Mouse (Mus musculus): ENCODE measurements around the gene Hsd17b12. TPM values are rescaled to one million over a fixed set of nuclear protein-coding genes. Genes with fewer than 3 reads are reported as not detected.
A peak's percentile ranks its signal among the peaks of the same experiment; 100 is the strongest.

Hsd17b12 gene
- total and polyA plus RNA-seq, 2 experiments from 2014 or later = 62.0 to 141 TPM

DNA sequence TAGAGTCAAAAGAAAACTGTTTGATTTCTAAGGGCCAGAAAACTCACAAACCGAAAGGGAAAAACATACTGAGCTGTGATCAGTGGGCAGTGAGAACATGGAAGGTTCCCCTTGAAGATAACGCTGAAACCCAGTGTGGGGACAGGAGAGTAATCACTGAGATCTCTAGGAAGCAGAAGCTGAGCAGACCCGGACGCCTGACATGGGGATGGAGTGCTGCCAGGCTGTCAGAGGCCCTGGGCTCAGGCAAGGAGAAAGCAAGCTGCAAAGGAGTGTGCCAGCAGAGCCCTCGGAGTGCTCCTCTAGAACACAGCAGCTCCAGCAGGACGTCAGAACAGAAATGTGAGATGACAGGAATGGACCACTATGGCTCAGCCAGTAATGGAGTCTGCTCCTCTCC is 133.1 kb downstream of the Hsd17b12 start:
- H3K4me3 ChIP-seq (ENCODE audit: low read depth, low read length) = no peak overlapping the region
- ATAC-seq (ENCODE audit: low FRiP score) (no peak), DNase-seq (ENCODE audit: low spot score) (no peak)
- H3K4me1 ChIP-seq (ENCODE audit: insufficient read depth, low read length) = no peaks in the 10 kb centered on the region
- H3K27ac ChIP-seq (ENCODE audit: low read depth, low read length) = no peak overlapping the region
- no peaks in the 10 kb centered on the region for H3K27me3 ChIP-seq (ENCODE audit: insufficient read depth, low read length)
- no peak overlapping the region for H3K4me2 ChIP-seq (ENCODE audit: low read depth, low read length, poor library complexity, severe bottlenecking)
- H3K9ac ChIP-seq (replicated peaks; ENCODE audit: low read length, poor library complexity, severe bottlenecking) = no peak overlapping the region
- WGBS = 51% methylated on average over 6 of the region's 6 CpGs
- no peak for TF ChIP-seq CTCF (IDR thresholded peaks at IDR 0.05)
- no peaks in the 10 kb centered on the region for H3K9me3 ChIP-seq (ENCODE audit: low read length)
- no peaks in the 10 kb centered on the region for H3K36me3 ChIP-seq (ENCODE audit: insufficient read depth, low read length)

DNA sequence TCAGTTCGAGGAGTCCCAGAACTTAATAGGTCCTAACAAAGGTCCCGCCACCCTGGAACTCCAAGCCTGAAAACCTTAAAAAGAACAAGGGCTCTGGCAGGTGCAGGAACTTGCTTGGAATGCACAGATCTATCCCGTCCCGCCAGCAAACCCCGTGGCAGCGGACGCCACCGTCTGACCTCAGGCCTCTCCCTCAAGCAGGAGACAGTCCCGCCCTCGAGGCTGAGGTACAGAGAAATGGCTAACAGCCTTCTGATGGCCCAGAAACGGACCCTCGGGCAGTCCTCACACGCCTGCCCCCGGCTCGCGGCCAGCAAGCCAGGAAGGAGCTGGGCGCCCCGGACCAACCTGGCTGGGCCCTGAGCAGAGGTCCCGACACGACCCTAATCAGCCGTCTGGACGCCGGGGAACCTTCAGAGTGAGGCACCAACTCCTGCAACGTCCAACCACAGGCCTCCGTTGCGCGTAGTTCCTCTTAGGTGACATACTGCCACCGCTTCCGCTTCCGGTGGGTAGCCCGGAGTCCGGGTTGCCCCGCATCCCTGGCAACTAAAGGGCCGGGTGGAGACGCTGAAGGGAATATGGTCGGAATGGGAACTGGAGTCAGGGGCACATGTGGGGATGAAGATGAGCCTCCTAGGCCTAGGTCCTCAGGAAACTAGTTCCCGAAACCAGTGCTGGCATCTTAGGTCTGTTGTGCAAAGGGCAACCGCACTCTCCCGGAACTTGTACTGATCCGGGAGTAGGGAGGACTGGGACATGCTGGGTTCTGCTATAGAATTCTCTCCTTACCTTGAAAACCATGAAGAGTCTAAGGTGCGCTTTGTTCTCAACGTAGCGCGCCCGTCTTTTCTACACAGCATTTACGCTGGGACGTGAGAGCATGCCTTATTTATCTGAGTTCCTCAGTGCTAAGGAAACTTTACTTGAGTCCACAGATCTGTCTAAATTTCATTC is 147.2 kb downstream of the Hsd17b12 start, which contains the start of gene Alkbh3:
Gene Alkbh3, minus strand, starts transcription at position 473 of the 957 bp plus-strand sequence.
- peak; percentile 98 for DNase-seq (ENCODE audit: low spot score)
- Histone ChIP-seq H3K27ac (ENCODE audit: low read depth, low read length) (peak within 1 kb of the TSS; percentile 62), H3K36me3 (ENCODE audit: insufficient read depth, low read length) (peaks cover 22% of the 10 kb centered on the region), H3K4me3 (ENCODE audit: low read depth, low read length) (peak within 1 kb of the TSS; percentile 76), H3K9ac (replicated peaks; ENCODE audit: low read length, poor library complexity, severe bottlenecking) (peak within 1 kb of the TSS; percentile 78), H3K4me1 (ENCODE audit: insufficient read depth, low read length) (peaks cover 4% of the 10 kb centered on the region; the same call in 1 of the 2 replicates), H3K27me3 (ENCODE audit: insufficient read depth, low read length) (no peaks in the 10 kb centered on the region), H3K4me2 (ENCODE audit: low read depth, low read length, poor library complexity, severe bottlenecking) (peak within 1 kb of the TSS; percentile 69), H3K9me3 (ENCODE audit: low read length) (no peaks in the 10 kb centered on the region)
- WGBS = 6% methylated on average over 43 of the region's 47 CpGs
- peak; percentile 99 for ATAC-seq (ENCODE audit: low FRiP score)
- no peak for TF ChIP-seq CTCF (IDR thresholded peaks at IDR 0.05)

DNA sequence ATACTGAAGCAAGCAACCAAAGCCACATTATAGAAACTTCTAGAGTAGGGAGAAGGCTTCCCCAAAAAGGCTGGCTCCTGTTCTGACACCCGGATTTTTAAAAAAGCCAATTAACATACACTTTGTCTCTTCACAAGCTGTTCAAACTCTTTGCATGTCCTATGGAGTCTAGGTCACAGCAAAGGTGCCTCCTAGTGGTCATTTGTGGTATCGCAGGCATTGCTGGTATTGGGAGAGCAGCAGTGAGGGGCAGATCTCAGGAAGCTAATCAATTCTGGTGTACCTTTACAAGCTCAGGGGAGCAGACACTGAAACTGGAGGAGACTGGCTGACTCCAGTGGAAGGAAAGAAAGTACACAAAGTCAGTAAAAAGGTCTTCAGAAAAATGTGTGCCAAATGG is 155.4 kb downstream of the Hsd17b12 start:
- 1% methylated on average over 2 of the region's 2 CpGs for WGBS
- H3K9ac ChIP-seq (replicated peaks; ENCODE audit: low read length, poor library complexity, severe bottlenecking) = no peak overlapping the region
- H3K9me3 ChIP-seq (ENCODE audit: low read length) = no peaks in the 10 kb centered on the region
- no peak overlapping the region for H3K4me2 ChIP-seq (ENCODE audit: low read depth, low read length, poor library complexity, severe bottlenecking)
- DNase-seq (ENCODE audit: low spot score) (peak; percentile 86), ATAC-seq (ENCODE audit: low FRiP score) (peak; percentile 63; the same call in 1 of the 2 replicates)
- H3K27me3 ChIP-seq (ENCODE audit: insufficient read depth, low read length) = no peaks in the 10 kb centered on the region
- no peak overlapping the region for H3K27ac ChIP-seq (ENCODE audit: low read depth, low read length)
- H3K4me1 ChIP-seq (ENCODE audit: insufficient read depth, low read length) = no peaks in the 10 kb centered on the region
- no peak overlapping the region for H3K4me3 ChIP-seq (ENCODE audit: low read depth, low read length)
- TF ChIP-seq CTCF (IDR thresholded peaks at IDR 0.05) = peak; percentile 98
- peaks cover 67% of the 10 kb centered on the region for H3K36me3 ChIP-seq (ENCODE audit: insufficient read depth, low read length)

DNA sequence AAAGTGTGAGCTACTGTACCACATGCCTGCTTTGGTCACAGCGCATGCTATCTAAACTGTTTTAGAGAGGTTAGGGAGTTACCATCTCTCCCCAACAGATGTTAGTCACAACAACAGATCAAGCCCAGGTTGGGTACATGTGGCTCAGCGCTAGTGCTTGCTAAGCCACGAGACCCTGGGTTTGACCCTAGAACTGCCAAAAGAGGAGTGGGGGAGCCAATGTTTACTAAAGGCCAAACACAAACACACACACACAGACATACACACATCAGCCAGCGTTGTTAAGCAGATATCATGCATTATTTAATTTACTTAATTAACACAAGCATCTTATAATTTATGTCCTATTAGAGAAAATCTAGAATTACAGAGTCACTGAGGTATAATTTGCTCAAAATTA is 155.8 kb downstream of the Hsd17b12 start:
- peaks cover 65% of the 10 kb centered on the region for H3K36me3 ChIP-seq (ENCODE audit: insufficient read depth, low read length)
- no peaks in the 10 kb centered on the region for H3K27me3 ChIP-seq (ENCODE audit: insufficient read depth, low read length)
- no peak overlapping the region for H3K9ac ChIP-seq (replicated peaks; ENCODE audit: low read length, poor library complexity, severe bottlenecking)
- H3K27ac ChIP-seq (ENCODE audit: low read depth, low read length) = no peak overlapping the region
- H3K4me1 ChIP-seq (ENCODE audit: insufficient read depth, low read length) = no peaks in the 10 kb centered on the region
- 81% methylated on average over 4 of the region's 4 CpGs for WGBS
- DNase-seq (ENCODE audit: low spot score) (no peak), ATAC-seq (ENCODE audit: low FRiP score) (no peak)
- H3K9me3 ChIP-seq (ENCODE audit: low read length) = no peaks in the 10 kb centered on the region
- H3K4me2 ChIP-seq (ENCODE audit: low read depth, low read length, poor library complexity, severe bottlenecking) = no peak overlapping the region
- TF ChIP-seq CTCF (IDR thresholded peaks at IDR 0.05) = no peak
- H3K4me3 ChIP-seq (ENCODE audit: low read depth, low read length) = no peak overlapping the region

DNA sequence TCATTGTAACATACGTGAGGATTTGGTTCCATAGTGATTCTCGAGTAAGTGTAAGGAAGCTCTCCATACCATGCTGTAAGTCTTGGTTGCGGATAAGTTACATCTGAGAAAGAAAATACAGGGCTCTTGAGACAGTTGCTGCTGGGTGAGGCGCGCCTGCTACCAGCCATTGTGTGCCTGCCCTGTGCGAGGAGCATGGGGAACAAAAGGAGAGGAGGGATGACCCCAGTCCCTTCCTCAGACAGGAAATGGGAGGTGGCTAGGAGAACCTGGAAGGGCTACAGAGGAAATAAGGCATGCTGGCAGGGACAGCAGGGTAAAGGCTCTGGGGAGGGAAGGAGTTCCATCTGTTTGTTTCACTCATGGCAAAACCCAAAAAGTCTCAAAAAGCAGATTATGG is 156.4 kb downstream of the Hsd17b12 start:
- no peak overlapping the region for H3K4me2 ChIP-seq (ENCODE audit: low read depth, low read length, poor library complexity, severe bottlenecking)
- H3K4me1 ChIP-seq (ENCODE audit: insufficient read depth, low read length) = no peaks in the 10 kb centered on the region
- no peak overlapping the region for H3K27ac ChIP-seq (ENCODE audit: low read depth, low read length)
- TF ChIP-seq CTCF (IDR thresholded peaks at IDR 0.05) = no peak
- ATAC-seq (ENCODE audit: low FRiP score) (no peak), DNase-seq (ENCODE audit: low spot score) (no peak)
- H3K9me3 ChIP-seq (ENCODE audit: low read length) = no peaks in the 10 kb centered on the region
- 92% methylated on average over 6 of the region's 6 CpGs for WGBS
- no peak overlapping the region for H3K4me3 ChIP-seq (ENCODE audit: low read depth, low read length)
- peaks cover 60% of the 10 kb centered on the region for H3K36me3 ChIP-seq (ENCODE audit: insufficient read depth, low read length)
- H3K27me3 ChIP-seq (ENCODE audit: insufficient read depth, low read length) = no peaks in the 10 kb centered on the region
- no peak overlapping the region for H3K9ac ChIP-seq (replicated peaks; ENCODE audit: low read length, poor library complexity, severe bottlenecking)

DNA sequence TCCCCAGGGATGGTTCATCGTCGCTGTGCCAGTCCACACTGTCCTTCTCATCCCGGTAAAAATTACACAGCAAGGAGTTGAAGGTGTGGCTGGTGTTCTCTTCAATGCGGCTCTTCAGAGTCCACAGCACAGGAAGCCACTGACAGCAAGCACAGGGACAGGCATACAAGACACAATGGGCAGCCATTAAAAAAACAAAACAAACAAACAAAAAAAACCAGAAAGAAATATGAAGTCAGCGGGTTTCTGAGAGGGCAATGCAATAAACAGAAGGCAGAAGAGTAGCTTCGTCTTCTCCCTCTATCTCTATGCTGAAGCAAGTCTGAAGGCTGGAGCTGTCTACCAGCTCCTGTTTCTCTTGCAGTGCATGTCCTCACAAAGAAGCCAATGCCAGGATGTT is 161.5 kb downstream of the Hsd17b12 start, which contains the start of gene Gm27027:
Gene Gm27027, minus strand, starts transcription at position 101 of the 400 bp plus-strand sequence.
- Histone ChIP-seq H3K9ac (replicated peaks; ENCODE audit: low read length, poor library complexity, severe bottlenecking) (no peak within 1 kb of the TSS), H3K27me3 (ENCODE audit: insufficient read depth, low read length) (no peaks in the 10 kb centered on the region), H3K4me2 (ENCODE audit: low read depth, low read length, poor library complexity, severe bottlenecking) (no peak within 1 kb of the TSS), H3K27ac (ENCODE audit: low read depth, low read length) (no peak within 1 kb of the TSS), H3K9me3 (ENCODE audit: low read length) (no peaks in the 10 kb centered on the region), H3K36me3 (ENCODE audit: insufficient read depth, low read length) (peaks cover 58% of the 10 kb centered on the region), H3K4me3 (ENCODE audit: low read depth, low read length) (no peak within 1 kb of the TSS), H3K4me1 (ENCODE audit: insufficient read depth, low read length) (no peaks in the 10 kb centered on the region)
- TF ChIP-seq CTCF (IDR thresholded peaks at IDR 0.05) = no peak
- DNase-seq (ENCODE audit: low spot score) = no peak
- 95% methylated on average over 6 of the region's 6 CpGs for WGBS
- no peak for ATAC-seq (ENCODE audit: low FRiP score)
